Mouse (Mus musculus): ENCODE data around the gene Lancl2. TPM values are rescaled to one million over a fixed set of nuclear protein-coding genes. Genes with fewer than 3 reads are reported as not detected.

The Lancl2 gene
- total RNA-seq (2021) = 100 to 1,000 TPM; 108 to 109 TPM
- long read RNA-seq, experiment 1, transcript Lancl2-201 (9 exons, 2,509 nt) = major isoform, 72 of 79 reads
- long read RNA-seq, experiment 1, partial matches to known transcripts = 4 of 79 reads
- long read RNA-seq, experiment 1, other reads (novel, unspliced or antisense) = 2 of 79 reads
- long read RNA-seq, experiment 2, transcript Lancl2-201 (9 exons, 2,509 nt) = major isoform, 49 of 52 reads
- long read RNA-seq, experiment 2, partial matches to known transcripts = 3 of 52 reads
- long read RNA-seq, experiment 2, other reads (novel, unspliced or antisense) = 0 of 52 reads

GRCm38 (mm10) chr6:57702376-57702742 is at the start of gene Lancl2:
Gene Lancl2 (plus strand): TSS chr6:57702540.
- DNase-seq (ENCODE audit: low spot score in 2 of 2) = peak; percentile 44 to 59

- no peak for DNase-seq (ENCODE audit: low spot score in 2 of 2)
Observed at GRCm38 (mm10) chr6:57661295-57661694, 41.0 kb upstream of the Lancl2 start.

- no peak for DNase-seq (ENCODE audit: low spot score in 2 of 2)
Observed at GRCm38 (mm10) chr6:57684156-57684555, 18.2 kb upstream of the Lancl2 start.

GRCm38 (mm10) chr6:57691467-57692261 is 10.7 kb upstream of the Lancl2 start, which contains the start of gene Pyurf:
Gene Pyurf (minus strand): TSS chr6:57692078.
- DNase-seq (ENCODE audit: low spot score in 2 of 2) = peak; percentile 76 to 83

- DNase-seq (ENCODE audit: low spot score in 2 of 2) = no peak
Observed at GRCm38 (mm10) chr6:57693116-57693515, 9.2 kb upstream of the Lancl2 start.

GRCm38 (mm10) chr6:57701686-57702085 is 654 bp upstream of the Lancl2 start:
- DNase-seq (ENCODE audit: low spot score in 2 of 2) = no peak

GRCm38 (mm10) chr6:57702743-57703499 is 581 bp downstream of the Lancl2 start:
- peak; percentile 95 to 96 for DNase-seq (ENCODE audit: low spot score in 2 of 2)

GRCm38 (mm10) chr6:57703703-57704102 is 1.4 kb downstream of the Lancl2 start:
- DNase-seq (ENCODE audit: low spot score in 2 of 2) = peak in 1 of 2 experiments; percentile 28

GRCm38 (mm10) chr6:57706721-57707120 is 4.4 kb downstream of the Lancl2 start:
- DNase-seq (ENCODE audit: low spot score in 2 of 2) = no peak

- no peak for DNase-seq (ENCODE audit: low spot score in 2 of 2)
Observed at GRCm38 (mm10) chr6:57711726-57712125, 9.4 kb downstream of the Lancl2 start.

GRCm38 (mm10) chr6:57721347-57721746 is 19.0 kb downstream of the Lancl2 start:
- no peak for DNase-seq (ENCODE audit: low spot score in 2 of 2)

DNA sequence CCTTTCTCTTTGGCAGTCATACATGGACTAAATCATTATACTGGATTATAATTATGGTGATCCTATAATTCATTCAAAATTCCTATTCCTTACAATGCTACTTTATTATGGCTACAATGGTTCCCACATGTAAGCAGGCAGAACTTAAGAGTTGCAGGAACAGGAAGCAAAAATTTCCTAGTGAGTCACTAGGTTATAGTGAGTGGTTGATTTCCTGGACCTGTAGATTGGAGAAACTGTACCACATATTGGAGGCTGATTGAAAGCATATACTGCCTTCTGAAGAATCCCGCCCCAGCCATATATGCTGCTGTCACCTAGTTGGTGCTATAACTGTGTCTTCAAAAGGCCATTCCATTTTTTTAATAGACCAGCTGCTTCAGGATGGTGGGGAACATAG is 40.4 kb downstream of the Lancl2 start:
- DNase-seq (ENCODE audit: low spot score in 2 of 2) = no peak

DNA sequence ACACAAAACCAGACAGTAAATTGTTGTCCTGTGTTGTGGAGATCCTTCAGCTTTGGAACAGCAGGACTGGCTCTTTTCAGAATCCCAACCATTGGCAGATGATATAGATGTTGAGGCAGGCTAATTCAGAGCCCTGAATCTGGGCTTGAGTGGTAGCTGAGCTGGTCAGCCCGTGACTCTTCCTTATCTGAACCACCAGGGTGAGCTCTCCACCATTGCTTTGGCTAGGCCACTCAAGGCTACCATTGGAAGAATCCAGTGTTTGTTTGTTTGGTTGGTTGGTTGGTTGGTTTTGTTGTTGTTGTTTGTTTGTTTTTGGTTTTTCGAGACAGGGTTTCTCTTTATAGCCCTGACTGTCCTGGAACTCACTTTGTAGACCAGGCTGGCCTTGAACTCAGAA is 41.0 kb downstream of the Lancl2 start:
- no peak for DNase-seq (ENCODE audit: low spot score in 2 of 2)

DNA sequence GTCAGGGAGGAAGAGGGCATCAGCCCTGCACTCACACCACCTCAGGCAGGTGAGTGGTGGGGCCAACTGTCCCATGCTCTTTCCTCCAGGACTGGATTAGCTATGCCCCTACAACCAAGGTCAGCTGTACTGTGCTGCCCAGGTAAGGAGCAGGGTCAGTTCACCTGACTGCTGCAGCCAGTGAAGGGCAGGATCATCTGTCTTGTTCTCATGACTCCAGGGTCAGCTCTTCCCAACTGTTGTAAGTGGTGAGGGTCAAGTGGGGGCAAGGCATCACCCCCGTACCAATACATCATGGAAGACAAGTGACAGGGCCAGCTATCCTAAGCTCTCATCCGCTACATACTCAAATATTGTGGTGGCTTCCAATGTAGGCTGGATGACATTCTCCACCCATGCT is 41.8 kb downstream of the Lancl2 start:
- DNase-seq (ENCODE audit: low spot score in 2 of 2) = no peak

DNA sequence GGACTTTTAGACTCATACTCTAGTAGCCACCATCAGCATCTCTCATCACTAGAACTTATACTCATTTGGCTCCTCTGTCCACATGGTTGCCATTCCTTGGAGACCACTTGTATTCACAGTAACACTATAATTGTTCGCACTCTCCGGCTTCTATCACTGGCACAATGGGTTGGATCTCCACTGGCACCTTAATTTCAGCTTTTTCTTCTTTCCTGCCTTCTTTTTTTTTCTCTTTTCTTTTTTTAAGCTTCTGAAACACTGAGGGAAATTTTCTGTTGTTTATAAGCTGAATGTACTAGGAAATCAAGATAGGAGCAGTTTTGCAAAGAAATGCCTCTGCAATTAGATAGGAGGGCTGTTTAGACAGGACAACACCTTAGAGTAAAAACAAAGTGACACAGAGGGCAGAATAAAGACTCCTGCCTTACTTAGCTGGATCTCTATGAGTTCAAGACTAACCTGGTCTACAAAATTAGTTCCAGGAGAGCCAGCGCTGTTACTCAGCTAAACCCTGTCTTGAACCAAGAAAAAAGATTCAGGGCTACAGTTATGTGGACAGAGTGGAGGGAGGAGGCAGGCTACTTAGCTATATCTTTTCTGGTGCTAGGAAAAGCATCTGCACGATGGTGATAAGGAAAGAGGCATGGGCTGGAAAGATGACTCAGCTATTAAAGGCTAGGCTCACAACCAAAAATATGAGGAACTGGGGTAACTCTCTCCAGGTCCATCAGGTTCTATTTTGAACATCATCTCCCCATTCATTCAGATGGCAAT is 42.8 kb downstream of the Lancl2 start:
- DNase-seq (ENCODE audit: low spot score in 2 of 2) = no peak

DNA sequence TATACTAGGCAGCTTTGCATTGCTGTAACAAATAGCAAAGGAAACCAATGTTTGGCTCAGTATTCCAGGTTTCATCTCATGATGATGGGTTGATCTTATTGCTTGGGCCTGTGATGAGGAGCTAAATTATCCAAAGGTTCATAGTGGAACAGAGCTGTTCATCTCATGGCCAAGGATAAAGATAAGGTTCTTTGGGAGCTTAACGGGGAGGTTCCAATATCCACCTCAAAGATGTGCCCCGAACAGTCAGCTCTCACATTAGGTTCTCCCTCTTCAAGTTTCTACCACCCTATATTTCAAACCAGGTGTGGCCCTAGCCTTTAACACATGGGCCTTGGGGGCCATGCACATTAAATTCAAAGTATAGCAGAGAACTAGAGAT is 43.4 kb downstream of the Lancl2 start:
- DNase-seq (ENCODE audit: low spot score in 2 of 2) = no peak

DNA sequence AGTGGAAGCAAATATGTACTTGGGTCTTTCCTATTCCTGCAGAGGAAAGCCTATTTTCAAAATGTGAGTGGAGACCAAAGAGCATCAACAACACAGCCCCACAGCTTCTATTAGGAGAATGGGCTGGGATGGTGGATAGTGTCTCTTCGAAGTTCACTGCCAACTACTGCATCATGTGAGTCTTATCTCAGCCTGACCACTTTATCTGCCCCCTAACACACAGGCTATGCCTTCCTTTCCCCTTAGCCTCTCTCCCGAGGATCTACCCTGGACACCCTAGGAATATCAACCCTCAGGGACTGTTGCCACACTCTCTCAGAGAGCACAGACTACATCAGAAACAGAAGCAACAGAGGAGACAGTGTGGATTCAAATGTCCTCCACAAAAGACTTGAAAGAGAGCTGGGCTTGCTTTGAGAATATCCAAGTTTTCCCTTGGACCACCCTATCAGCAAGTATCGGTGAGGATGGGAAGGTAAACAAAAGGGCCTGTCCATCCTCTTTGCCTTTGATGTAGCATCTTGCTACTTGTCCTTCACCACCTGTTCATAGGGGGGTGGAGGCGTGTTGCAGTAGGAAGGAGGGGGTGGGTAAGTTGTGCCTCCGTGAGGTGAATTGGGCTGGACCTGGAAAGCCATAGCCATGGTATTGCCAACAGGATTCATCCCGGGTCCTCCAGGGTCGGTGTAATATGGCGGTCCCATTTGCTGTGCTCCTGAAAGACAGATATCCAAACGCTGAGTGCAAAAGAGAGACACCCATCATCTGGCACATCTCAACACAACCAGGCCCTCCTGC is 51.8 kb downstream of the Lancl2 start:
- DNase-seq (ENCODE audit: low spot score in 2 of 2) = no peak

DNA sequence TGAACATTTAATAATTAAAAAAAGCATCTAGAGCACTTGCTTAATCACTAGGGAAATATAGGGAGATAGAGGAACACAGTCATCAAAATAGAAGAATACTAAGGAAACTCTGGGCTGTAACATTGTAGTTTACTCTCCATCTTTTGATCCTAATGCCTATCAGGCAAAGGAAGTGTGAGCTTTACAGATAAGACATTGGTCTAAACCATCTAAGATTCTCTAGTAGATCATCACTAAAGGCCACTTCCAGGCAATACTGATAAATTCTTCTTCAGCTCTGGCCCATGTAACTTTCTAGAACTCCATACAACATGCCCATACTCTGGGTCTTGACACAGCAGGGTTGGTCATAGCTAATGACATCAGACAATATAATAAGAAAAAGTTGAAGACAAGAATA is 60.7 kb downstream of the Lancl2 start:
- DNase-seq (ENCODE audit: low spot score in 2 of 2) = no peak

DNA sequence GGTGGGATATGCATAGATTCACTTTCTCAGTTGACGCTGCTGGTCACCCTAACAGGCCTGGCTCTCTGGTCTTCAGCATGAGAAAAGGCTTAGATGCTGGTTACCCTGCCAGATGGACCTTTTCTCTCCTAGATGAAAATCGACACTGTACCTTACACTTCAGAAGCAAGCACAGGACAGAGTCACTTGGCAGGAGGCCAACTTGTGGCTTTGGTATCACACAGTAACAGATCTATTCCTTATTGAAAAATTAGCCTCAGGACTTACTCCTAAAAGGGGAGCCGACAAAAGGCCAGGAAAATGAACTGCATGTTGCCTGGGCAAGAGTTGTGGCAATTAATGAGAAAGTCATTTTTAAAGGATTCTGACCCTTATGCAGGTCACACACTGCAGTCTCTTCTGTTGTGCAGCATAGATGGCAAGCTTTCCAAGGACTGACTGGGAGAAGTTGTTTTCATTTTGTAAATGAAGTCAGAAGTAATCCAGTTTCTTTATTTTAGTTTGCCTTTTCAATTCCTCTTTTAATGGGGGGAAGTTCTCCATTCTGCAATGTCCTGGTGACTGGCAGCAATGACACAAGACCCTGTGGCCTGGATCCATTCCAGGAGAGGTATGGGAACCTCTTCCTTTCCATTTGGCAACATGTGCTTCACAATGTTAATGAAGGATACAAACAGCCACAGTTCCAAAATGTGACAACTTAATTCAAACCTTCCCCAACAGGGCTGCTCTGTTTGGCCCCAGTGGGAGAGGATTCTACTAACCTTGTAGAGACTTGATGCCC is 62.9 kb downstream of the Lancl2 start:
- peak in 1 of 2 experiments; percentile 8 for DNase-seq (ENCODE audit: low spot score in 2 of 2)

Measured in layer of hippocampus, postnatal 14 days (tissue).